Mouse (Mus musculus) liver, embryonic 18 days (tissue): ENCODE measurements around the gene Zscan2. TPM values are rescaled to one million over a fixed set of nuclear protein-coding genes. Genes with fewer than 3 reads are reported as not detected.

Experiments used
- polyA plus RNA-seq: library from polyadenylated mRNA; depleted of rRNA; stranded (reverse); fragments of >200 nt; gene quantifications from 2 replicates; pipeline ENCODE4 v1.2.3, GENCODE M21; 2012; rRNA removed

Zscan2 gene
- 3.1 and 4.0 TPM in 2 replicates for polyA plus RNA-seq

DNA sequence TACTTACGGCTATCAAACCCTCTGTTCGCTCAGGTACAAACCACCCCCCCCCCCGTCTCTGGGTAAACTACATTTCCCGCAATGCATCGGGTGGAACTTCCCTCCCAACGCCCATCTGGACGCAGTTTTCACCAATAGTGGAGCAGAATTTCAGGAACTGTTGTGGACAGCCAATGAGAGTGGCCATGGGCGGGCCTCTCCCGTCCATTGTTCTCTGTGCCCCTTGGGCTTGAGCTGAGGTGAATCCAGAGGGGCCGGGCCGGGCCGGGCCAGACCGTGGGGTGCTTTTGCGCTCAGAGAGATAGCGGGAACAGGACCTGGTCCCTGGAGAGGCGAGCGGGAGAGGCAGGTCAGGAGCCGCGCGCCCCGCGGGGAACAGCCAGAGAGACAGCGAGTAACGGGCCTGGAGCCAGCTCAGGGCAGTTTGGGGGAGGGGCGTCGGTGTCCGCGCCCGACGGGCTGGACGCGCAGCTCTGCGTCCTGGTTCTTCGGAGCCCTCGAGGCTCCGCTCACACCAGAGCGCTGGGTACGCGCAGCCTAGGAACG is at the start of gene Zscan2:
Zscan2 (plus strand) TSS at position 192 of the 546 bp plus-strand sequence.

DNA sequence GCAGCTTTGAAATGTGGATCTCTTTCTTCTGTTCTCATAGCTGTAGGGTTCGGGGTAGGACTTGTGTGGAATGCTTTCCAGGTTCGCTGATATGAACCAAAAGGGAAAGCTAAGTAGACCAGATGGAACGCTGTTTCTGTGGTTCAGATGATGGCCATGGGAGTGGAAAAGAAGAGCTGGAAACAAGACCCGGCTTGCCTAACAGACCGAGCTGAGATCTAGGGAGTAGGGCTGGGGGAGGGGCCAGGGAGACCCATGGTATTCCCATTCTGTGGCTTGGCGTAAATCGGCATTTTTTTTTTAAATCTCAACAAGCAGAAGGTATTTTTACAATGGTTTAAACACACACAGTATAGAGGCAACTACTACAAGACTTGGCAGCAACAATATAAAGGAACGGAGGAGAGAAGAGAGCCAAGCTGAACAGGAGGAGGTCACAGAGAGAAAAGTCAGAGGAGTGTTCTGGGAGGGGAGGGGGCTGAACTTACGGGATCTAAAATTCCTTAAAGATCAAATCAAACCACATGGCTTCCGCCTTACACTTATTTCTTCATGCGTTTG is 34.8 kb upstream of the Zscan2 start, which contains the start of gene Iqgap1:
Iqgap1 (minus strand) TSS at position 132 of the 561 bp plus-strand sequence.

DNA sequence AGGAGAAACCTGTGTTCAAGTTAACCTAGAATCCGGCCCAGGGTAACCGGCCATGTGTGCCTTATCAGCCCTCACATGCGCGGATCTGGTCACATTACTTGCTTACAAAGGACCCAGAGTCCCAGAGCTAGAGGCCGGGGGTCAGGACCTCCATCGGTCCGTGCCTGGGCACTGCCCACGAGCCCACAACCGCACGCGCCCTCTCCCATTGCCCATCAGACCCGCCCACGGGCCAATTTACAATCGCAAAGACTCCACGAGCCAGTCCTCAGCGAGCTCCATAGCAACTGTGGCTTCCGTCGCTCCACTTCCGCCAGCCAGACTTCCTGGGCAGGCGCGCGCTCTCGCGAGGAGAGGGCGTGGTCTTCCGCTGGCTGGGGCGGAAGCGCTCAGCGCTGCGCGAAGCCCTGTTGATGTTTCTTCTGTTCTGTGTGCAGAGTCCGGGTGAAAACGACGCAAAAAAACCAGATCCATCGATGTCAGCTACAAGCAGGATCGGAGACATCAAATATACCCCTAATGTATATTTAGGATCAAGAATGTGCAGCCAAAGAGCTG is 40.3 kb downstream of the Zscan2 start, which contains the start of gene Wdr73:
Wdr73 (minus strand) TSS at position 326 of the 558 bp plus-strand sequence.

DNA sequence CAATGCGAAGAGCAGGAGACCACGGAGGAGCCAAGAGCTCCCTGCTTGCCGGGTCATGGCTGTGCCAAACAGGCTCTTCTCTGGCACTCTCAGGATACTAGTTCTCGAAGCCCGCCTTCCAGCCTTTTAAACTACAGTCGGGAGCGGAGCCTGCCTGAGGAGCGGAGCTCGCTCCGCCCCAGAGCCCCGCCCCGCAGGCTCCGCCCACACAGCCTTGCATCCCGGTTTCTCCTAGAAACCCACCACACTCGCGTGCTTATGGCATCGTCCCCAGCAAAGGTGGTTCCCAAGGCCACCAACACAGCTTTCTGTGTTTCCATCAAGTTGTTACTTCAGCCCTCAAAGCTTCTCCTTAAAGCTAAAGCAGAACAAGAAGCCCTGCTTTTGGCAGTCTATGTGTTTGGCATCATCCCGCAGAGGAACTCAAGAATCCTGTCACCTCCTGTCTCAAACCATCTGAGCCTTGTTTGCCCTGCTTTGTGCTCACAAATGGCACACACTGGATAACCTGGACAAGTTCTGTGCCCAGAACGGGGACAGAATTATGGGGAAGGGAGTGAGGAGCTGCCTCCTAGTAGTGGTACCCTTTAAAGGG is 44.3 kb downstream of the Zscan2 start, which contains the start of gene Nmb:
Nmb (minus strand) TSS at position 156 of the 595 bp plus-strand sequence.

Other genes starting within 250 kb of the Zscan2 start
- gene Crtc3, start 172.0 kb upstream of the Zscan2 start, polyA plus RNA-seq: 2.1 and 2.3 TPM in 2 replicates
- gene Iqgap1, start 34.9 kb upstream of the Zscan2 start, polyA plus RNA-seq: 8.0 and 9.1 TPM in 2 replicates
- gene Wdr73, start 40.3 kb downstream of the Zscan2 start, polyA plus RNA-seq: 8.7 and 8.8 TPM in 2 replicates
- gene Nmb, start 44.2 kb downstream of the Zscan2 start, polyA plus RNA-seq: 1.2 and 1.3 TPM in 2 replicates
- 61.7 and 62.3 TPM in 2 replicates for gene Sec11a, start 86.9 kb downstream of the Zscan2 start, polyA plus RNA-seq
- 7.6 and 11.2 TPM in 2 replicates for gene Zfp592, start 132.8 kb downstream of the Zscan2 start, polyA plus RNA-seq
- gene Alpk3, start 196.7 kb downstream of the Zscan2 start, polyA plus RNA-seq: 0.11 and 0.12 TPM in 2 replicates